Mouse (Mus musculus) MEL (cell line): ENCODE data around the gene Cdc5l. TPM values are rescaled to one million over a fixed set of nuclear protein-coding genes. Genes with fewer than 3 reads are reported as not detected.

Experiments used
- DNase-seq: peaks from one replicate; pipeline ENCODE4 v3.0.0; 2011; ENCODE audit warnings: low read depth, low spot score
- H3K27ac ChIP-seq: 2 replicates; pipeline ENCODE4 v1.5.1; 2012; ENCODE audit warnings: low read depth, mild to moderate bottlenecking, control low read depth, low read length, moderate library complexity; ENCODE audit not compliant: control insufficient read depth
- H3K27me3 ChIP-seq, 2 experiments: fragments of 150-350 bp in 1 of 2; sonication (generic) in 1 of 2; 2 replicates each; pipeline ENCODE4 v1.6.1; 2012; ENCODE audit warnings: low read length in 2 of 2, mild to moderate bottlenecking in 2 of 2, improper control_type of control experiment in 1 of 2, moderate library complexity in 1 of 2; ENCODE audit not compliant: insufficient read depth in 2 of 2, control insufficient read depth in 1 of 2
- H3K36me3 ChIP-seq, 2 experiments: 2 replicates each; pipeline ENCODE4 v1.6.1; 2012 to 2014; ENCODE audit warnings: low read length in 2 of 2, improper control_type of control experiment in 1 of 2, inconsistent platforms in 1 of 2, mild to moderate bottlenecking in 1 of 2; ENCODE audit not compliant: insufficient read depth in 2 of 2, control insufficient read depth in 1 of 2
- H3K4me1 ChIP-seq, 2 experiments: fragments of 150-350 bp in 1 of 2; sonication (generic) in 1 of 2; 2 replicates each; pipeline ENCODE4 v1.6.1; 2012; ENCODE audit warnings: low read length in 2 of 2, improper control_type of control experiment in 1 of 2, mild to moderate bottlenecking in 1 of 2; ENCODE audit not compliant: insufficient read depth in 2 of 2, control insufficient read depth in 1 of 2
- H3K4me3 ChIP-seq, 2 experiments: fragments of 150-350 bp in 1 of 2; sonication (generic) in 1 of 2; 2 replicates each; pipeline ENCODE4 v1.5.1; 2012; ENCODE audit warnings: low read depth in 2 of 2, low read length in 2 of 2, mild to moderate bottlenecking in 2 of 2, moderate library complexity in 2 of 2, control low read depth in 1 of 2, improper control_type of control experiment in 1 of 2; ENCODE audit not compliant: control insufficient read depth in 1 of 2, insufficient read depth in 1 of 2
- H3K79me2 ChIP-seq: 2 replicates; pipeline ENCODE4 v1.6.1; 2012; ENCODE audit warnings: mild to moderate bottlenecking, low read length, moderate library complexity; ENCODE audit not compliant: control insufficient read depth, poor library complexity, insufficient read depth
- H3K9ac ChIP-seq: 2 replicates; pipeline ENCODE4 v1.6.1; 2012; ENCODE audit warnings: low read depth, mild to moderate bottlenecking, control low read depth, low read length, moderate library complexity; ENCODE audit not compliant: control insufficient read depth, poor library complexity, severe bottlenecking
- H3K9me3 ChIP-seq: fragments of 150-350 bp; sonication (generic); replicated peaks from 2 replicates; pipeline ENCODE4 v1.6.1; 2012; ENCODE audit warnings: mild to moderate bottlenecking, low read length, improper control_type of control experiment, moderate library complexity; ENCODE audit not compliant: insufficient read depth
- BHLHE40 ChIP-seq: IDR thresholded peaks from 2 replicates; pipeline ENCODE4 v1.6.1; 2012; ENCODE audit warnings: low read depth, mild to moderate bottlenecking, inconsistent platforms, low read length, improper control_type of control experiment, borderline replicate concordance
- CTCF ChIP-seq, 3 experiments: IDR thresholded peaks in 2 of 3; conservative IDR thresholded peaks in 1 of 3; 2 replicates each; pipeline ENCODE4 v1.5.1; 2011 to 2012; ENCODE audit warnings: low read length in 3 of 3, low read depth in 2 of 3, mild to moderate bottlenecking in 2 of 3, improper control_type of control experiment in 1 of 3, inconsistent platforms in 1 of 3, mixed read lengths in 1 of 3, moderate library complexity in 1 of 3; ENCODE audit not compliant: control insufficient read depth in 1 of 3, insufficient read depth in 1 of 3, poor library complexity in 1 of 3, severe bottlenecking in 1 of 3
- E2F4 ChIP-seq: IDR thresholded peaks from 2 replicates; pipeline ENCODE4 v1.6.1; 2011; ENCODE audit warnings: low read depth, low read length, improper control_type of control experiment, borderline replicate concordance
- ELF1 ChIP-seq: IDR thresholded peaks from 2 replicates; pipeline ENCODE4 v1.6.1; 2014; ENCODE audit warnings: low read depth, mild to moderate bottlenecking, inconsistent platforms, low read length, improper control_type of control experiment, moderate library complexity
- ETS1 ChIP-seq: IDR thresholded peaks from 2 replicates; pipeline ENCODE4 v1.6.1; 2012; ENCODE audit warnings: low read depth, mild to moderate bottlenecking, inconsistent platforms, low read length, improper control_type of control experiment, moderate library complexity
- GATA1 ChIP-seq: IDR thresholded peaks from 2 replicates; pipeline ENCODE4 v1.6.1; 2011; ENCODE audit warnings: low read depth, low read length, improper control_type of control experiment
- HCFC1 ChIP-seq: IDR thresholded peaks from 2 replicates; pipeline ENCODE4 v1.6.1; 2012; ENCODE audit warnings: low read depth, mild to moderate bottlenecking, inconsistent platforms, low read length, improper control_type of control experiment, moderate library complexity
- MAX ChIP-seq: IDR thresholded peaks from 2 replicates; pipeline ENCODE4 v1.6.1; 2011; ENCODE audit warnings: low read length, improper control_type of control experiment
- MAZ ChIP-seq: IDR thresholded peaks from 2 replicates; pipeline ENCODE4 v1.6.1; 2012; ENCODE audit warnings: low read depth, mild to moderate bottlenecking, inconsistent platforms, low read length, improper control_type of control experiment
- MXI1 ChIP-seq: IDR thresholded peaks from 2 replicates; pipeline ENCODE4 v1.6.1; 2011; ENCODE audit warnings: mild to moderate bottlenecking, low read depth, low read length, improper control_type of control experiment
- MYC ChIP-seq: IDR thresholded peaks from 2 replicates; pipeline ENCODE4 v1.6.1; 2011; ENCODE audit warnings: low read depth, mild to moderate bottlenecking, low read length, improper control_type of control experiment, moderate library complexity
- NELFE ChIP-seq: IDR thresholded peaks from 2 replicates; pipeline ENCODE4 v1.6.1; 2011; ENCODE audit warnings: low read depth, low read length, improper control_type of control experiment
- POLR2A ChIP-seq, 2 experiments: IDR thresholded peaks; 2 replicates each; pipeline ENCODE4 v1.6.1; 2011 to 2012; ENCODE audit warnings: low read length in 2 of 2, mild to moderate bottlenecking in 2 of 2, control low read depth in 1 of 2, improper control_type of control experiment in 1 of 2, low read depth in 1 of 2, moderate library complexity in 1 of 2; ENCODE audit not compliant: control insufficient read depth in 1 of 2, insufficient read depth in 1 of 2, poor library complexity in 1 of 2
- RAD21 ChIP-seq: IDR thresholded peaks from 2 replicates; pipeline ENCODE4 v1.6.1; 2011; ENCODE audit warnings: mild to moderate bottlenecking, low read depth, low read length, improper control_type of control experiment
- RCOR1 ChIP-seq: IDR thresholded peaks from 2 replicates; pipeline ENCODE4 v1.6.1; 2012; ENCODE audit warnings: low read depth, mild to moderate bottlenecking, inconsistent platforms, low read length, improper control_type of control experiment
- SIN3A ChIP-seq: IDR thresholded peaks from 2 replicates; pipeline ENCODE4 v1.6.1; 2012; ENCODE audit warnings: low read length, improper control_type of control experiment, inconsistent platforms
- SMC3 ChIP-seq: IDR thresholded peaks from 2 replicates; pipeline ENCODE4 v1.6.1; 2011; ENCODE audit warnings: low read depth, low read length, improper control_type of control experiment
- TBP ChIP-seq: IDR thresholded peaks from 2 replicates; pipeline ENCODE4 v1.8.0; 2011; ENCODE audit warnings: low read depth, low read length, improper control_type of control experiment
- TCF12 ChIP-seq: IDR thresholded peaks from 2 replicates; pipeline ENCODE4 v1.6.1; 2014; ENCODE audit warnings: low read depth, mild to moderate bottlenecking, inconsistent platforms, low read length, improper control_type of control experiment, moderate library complexity
- UBTF ChIP-seq: IDR thresholded peaks from 2 replicates; pipeline ENCODE4 v1.6.1; 2012; ENCODE audit warnings: low read depth, mild to moderate bottlenecking, inconsistent platforms, low read length, improper control_type of control experiment, moderate library complexity, borderline replicate concordance; ENCODE audit not compliant: insufficient read depth
- ZC3H11A ChIP-seq: IDR thresholded peaks from 2 replicates; pipeline ENCODE4 v1.6.1; 2012; ENCODE audit warnings: low read depth, mild to moderate bottlenecking, inconsistent platforms, low read length, improper control_type of control experiment
- ZKSCAN1 ChIP-seq: IDR thresholded peaks from 2 replicates; pipeline ENCODE4 v1.6.1; 2012; ENCODE audit warnings: low read depth, mild to moderate bottlenecking, inconsistent platforms, low read length, improper control_type of control experiment, moderate library complexity
- ZMIZ1 ChIP-seq: IDR thresholded peaks from 2 replicates; pipeline ENCODE4 v1.6.1; 2012; ENCODE audit warnings: low read depth, mild to moderate bottlenecking, inconsistent platforms, low read length, improper control_type of control experiment, moderate library complexity
- polyA plus RNA-seq, 2 experiments: library from polyadenylated mRNA; stranded (reverse) in 1 of 2; unstranded in 1 of 2; fragments of >175 nt in 1 of 2; fragments of >200 nt in 1 of 2; gene quantifications; 2 replicates each; pipeline versions ENCODE4 v1.2.1 to v1.2.4; 2012; ENCODE audit warnings: low replicate concordance in 2 of 2, low read depth in 1 of 2; ENCODE audit not compliant: insufficient read length in 2 of 2, insufficient read depth in 1 of 2, missing spikeins in 1 of 2
- total RNA-seq: library from RNA; depleted of rRNA; stranded (reverse); fragments of 300-350 nt; gene quantifications from 2 replicates; pipeline ENCODE4 v1.2.3, GENCODE M21; 2012

The Cdc5l gene
- total and polyA plus RNA-seq, 3 experiments, result 69.9 to 89.0 TPM; not detected in 1

DNA sequence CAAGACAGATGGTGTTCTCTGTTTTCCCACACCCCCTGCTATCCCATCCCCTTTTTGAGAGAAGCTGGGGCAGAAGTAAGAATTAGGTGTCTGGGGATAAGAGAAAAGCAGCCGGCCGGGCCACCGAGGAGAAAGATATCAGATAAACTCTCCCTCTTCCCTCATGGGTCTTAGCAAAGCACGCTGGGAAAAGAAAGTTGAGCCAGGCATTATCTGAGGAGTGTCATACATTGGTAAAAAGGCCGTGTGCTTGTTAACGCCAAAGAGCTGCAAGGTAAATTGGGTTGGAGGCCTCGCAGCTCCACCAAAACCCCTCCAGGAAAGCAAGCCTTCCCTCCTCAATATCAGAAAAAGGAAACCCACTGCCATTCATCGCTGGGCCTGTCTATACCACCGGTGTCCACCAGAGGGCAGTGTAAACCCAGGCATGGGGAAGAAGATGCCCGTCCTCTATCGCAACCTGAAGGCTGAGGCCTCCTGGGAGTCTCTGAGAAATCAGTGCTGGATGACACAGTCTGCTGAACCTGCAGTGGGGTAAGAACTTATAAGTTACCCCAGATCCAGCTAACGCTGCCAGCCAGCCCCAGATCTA, 44.8 kb upstream of the Cdc5l start:
- Histone ChIP-seq H3K9me3 (no peaks in the 10 kb centered on the region), H3K36me3 (peaks cover 0 to 11% of the 10 kb centered on the region in 2 experiments; a peak in 2 of 4 replicates), H3K79me2 (no peaks in the 10 kb centered on the region; the same call in 1 of the 2 replicates), H3K4me3 (peak overlapping the region; percentile 53 to 57), H3K9ac (peak overlapping the region; percentile 68), H3K27ac (peak overlapping the region; percentile 46), H3K27me3 (no peaks in the 10 kb centered on the region), H3K4me1 (peaks cover 0 to 17% of the 10 kb centered on the region in 2 experiments; a peak in 1 of 4 replicates)
- peak; percentile 88 for DNase-seq
- TF ChIP-seq ZMIZ1 (no peak), MAZ (0 out of 2 replicates have a peak, but pooled peaks have one; percentile 49), UBTF (no peak), ZKSCAN1 (no peak), RAD21 (peak; percentile 95), HCFC1 (peak; percentile 6; the same call in 1 of the 2 replicates), SIN3A (peak; percentile 76), ELF1 (0 out of 2 replicates have a peak, but pooled peaks have one; percentile 22), E2F4 (no peak), NELFE (peak; percentile 10; the same call in 1 of the 2 replicates), MYC (0 out of 2 replicates have a peak, but pooled peaks have one; percentile 37), TBP (peak; percentile 27; the same call in 1 of the 2 replicates), CTCF (IDR thresholded peaks at IDR 0.05 in 2 of 3, conservative IDR thresholded peaks at IDR 0.05 in 1 of 3; ENCODE audit: control insufficient read depth in 1 of 3, insufficient read depth in 1 of 3, low read depth in 2 of 3, low read length in 3 of 3, poor library complexity in 1 of 3, severe bottlenecking in 1 of 3) (peak; percentile 95 to 100 (median 98)), ZC3H11A (peak; percentile 80), SMC3 (peak; percentile 82), MXI1 (peak; percentile 54; the same call in 1 of the 2 replicates), TCF12 (peak; percentile 16; the same call in 1 of the 2 replicates), ETS1 (no peak), BHLHE40 (peak; percentile 35; the same call in 1 of the 2 replicates), GATA1 (peak; percentile 51), MAX (peak; percentile 68), POLR2A (IDR thresholded peaks at IDR 0.05; ENCODE audit: control insufficient read depth in 1 of 2, insufficient read depth in 1 of 2, low read depth in 1 of 2, low read length in 2 of 2, poor library complexity in 1 of 2) (peak; percentile 16 to 40; a peak in 1 of 4 replicates), RCOR1 (peak; percentile 46; the same call in 1 of the 2 replicates)
- TF ChIP-seq, all 39 proteins: peak for 18
